Mouse (Mus musculus) naive thymus-derived CD4-positive, alpha-beta T cell, adult 2 months (primary cell): ENCODE measurements around the gene Cd24a.

ENCODE experiments used
- DNase-seq: peaks from one replicate; pipeline ENCODE4 v3.0.0-alpha.2; 2011; ENCODE audit warnings: low read depth

The Cd24a gene

GRCm38 (mm10) chr10:43577997-43578331 lies at the start of gene Cd24a:
TSS of gene Cd24a (plus strand) at chr10:43578284.
- no peak for DNase-seq

GRCm38 (mm10) chr10:43534382-43534781 lies 43.7 kb upstream of the Cd24a start:
- no peak for DNase-seq

- no peak for DNase-seq
These were observed 40.4 kb upstream of the Cd24a start for GRCm38 (mm10) chr10:43537652-43538051.

GRCm38 (mm10) chr10:43538831-43539230 lies 39.3 kb upstream of the Cd24a start:
- no peak for DNase-seq

DNA sequence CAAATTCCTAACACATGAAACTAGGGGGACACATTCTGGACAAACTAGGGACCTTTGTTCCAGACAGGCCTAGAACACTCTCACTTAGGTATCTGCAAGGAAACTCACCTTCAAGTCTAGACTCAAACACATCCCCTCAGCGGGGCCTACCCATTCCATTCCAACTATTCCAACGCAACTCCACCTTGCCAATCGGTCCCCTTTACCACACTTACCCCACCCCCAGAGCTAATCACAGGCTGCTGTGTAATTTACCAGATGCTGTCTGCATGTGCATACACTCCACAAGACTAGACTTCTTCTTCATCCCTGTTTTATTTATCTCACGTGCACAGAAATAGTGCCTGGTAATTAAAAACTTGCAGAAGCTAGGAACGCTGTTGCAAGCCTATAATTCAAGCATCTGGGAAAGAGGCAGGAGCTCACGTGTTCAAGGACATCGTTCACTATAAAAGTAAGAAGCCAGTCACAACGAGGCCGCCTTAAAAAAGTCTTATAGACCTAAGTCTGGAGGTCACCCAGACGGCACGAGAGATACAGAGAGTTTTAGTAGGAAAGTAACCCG lies 38.3 kb upstream of the Cd24a start:
- DNase-seq: peak; percentile 6

DNA sequence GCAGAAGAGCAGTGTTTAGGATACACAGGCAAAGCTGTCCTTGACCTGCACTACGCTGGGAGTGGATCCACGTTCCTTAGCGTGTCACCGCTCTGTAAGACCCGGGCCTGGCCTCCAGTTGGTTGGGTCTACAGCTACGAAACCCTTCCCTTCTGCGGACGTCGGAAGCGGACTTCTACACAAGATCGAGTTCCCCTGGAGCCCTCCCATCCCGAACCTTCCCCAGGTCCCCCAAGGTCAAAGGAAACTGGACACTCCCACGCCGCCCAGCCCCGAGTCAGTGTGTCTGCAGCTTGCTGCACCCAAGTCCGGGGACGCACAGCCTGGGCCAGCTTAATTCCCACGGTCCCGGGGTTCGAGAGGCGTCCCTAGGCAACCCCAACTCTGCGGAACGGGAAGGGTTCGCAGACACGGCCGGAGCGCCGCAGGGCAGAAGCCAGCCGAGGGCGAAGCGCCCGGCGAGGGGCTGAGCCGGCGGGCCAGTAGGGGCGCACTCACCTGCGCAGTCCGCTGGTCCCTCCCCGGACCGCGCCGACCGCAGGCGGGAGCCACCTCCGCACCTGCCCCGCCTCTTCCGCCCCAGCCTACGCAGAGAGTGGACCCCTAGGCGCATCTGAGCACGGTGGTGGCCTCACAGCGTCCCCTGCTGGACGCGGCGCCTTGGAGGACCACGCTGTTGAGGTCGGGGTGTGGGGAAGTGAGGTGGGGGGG lies 37.5 kb upstream of the Cd24a start, which contains the start of gene 1700021F05Rik:
Gene 1700021F05Rik (minus strand): TSS at position 553 of the 711 bp plus-strand sequence.
- DNase-seq: peak; percentile 95

GRCm38 (mm10) chr10:43541153-43541544 lies 36.9 kb upstream of the Cd24a start:
- no peak for DNase-seq

DNA sequence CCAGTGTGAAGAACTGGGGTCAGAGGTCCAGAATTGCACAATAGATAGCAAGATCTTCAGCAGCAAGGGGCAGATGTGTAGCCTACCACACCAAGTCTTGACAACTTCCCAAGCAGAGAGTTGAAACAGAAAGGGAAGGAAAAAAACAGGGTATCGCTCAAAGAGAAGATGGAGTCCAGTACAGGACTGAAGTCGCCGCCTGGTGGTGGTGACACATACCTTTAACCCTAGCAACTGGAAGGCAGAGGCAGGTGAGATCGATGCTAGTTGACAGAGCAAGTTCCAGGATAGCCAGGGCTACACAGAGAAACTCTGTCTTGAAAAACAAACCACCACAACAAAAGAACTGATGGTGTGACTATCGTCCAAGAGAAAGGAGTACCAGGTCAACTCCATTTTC lies 28.7 kb upstream of the Cd24a start:
- no peak for DNase-seq

- no peak for DNase-seq
These were observed 27.2 kb upstream of the Cd24a start for GRCm38 (mm10) chr10:43550923-43551322.

DNA sequence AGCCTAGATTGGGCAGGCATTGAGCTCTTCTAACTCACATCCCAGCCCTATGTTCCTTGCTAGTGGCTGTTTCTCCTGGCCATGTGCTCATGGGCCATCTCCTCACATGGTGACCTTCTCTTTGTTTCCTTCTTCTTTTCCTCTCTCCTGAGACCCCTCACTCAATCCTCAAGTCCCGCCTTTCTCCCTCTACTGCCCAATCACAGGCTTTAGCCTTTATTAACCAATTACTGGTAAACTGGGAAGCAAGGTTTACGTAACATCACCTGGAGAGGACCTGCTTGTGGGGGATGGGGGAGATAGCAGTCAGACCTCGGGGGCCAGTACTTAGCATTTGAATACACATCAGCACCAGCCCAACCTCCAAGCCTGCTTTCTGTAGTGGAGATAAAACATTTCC lies 26.7 kb upstream of the Cd24a start:
- DNase-seq: no peak

DNA sequence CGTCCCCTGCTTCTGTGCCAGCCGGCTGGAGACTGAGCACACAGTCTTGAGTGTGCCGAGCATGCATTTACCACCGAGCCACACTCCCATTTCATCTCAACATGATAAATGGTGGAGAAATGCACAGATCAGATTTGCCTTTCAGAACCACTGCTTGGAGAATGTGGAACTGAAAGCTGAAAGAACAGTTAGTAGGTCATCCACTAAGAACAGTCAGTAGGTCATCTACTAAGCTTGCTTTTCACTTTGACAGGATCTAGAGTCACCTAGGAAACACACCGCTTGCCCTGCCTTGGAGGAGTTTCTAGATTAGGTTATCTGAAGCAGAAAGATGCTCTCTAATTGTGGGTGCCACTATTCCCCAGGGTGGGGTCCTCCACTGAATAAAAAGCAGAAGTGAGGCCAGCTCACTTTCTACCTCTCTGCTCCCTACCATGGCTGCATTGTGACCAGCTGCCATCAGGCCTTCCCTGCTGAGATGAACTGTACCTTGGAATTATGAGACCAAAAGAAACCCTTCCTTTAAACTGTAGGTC lies 20.4 kb upstream of the Cd24a start:
- no peak for DNase-seq

DNA sequence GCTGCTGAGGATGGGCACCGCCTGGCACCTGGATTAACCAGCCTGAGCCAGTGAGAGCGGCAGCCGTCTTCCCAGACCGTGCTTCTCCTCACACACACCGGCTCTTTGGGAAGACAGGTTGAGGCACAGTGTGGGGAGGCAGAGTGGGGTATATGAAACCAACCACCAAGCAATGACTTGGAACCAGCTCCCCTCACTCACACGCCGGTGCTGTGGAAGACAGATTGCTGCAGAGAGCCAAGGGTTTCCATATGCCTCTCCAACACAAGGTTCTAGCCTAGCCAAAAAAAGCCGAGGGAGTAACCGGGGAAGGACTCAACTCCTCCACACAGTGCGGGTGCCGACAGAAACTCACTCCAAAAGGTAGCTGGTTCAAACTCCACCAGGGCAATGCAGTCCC lies 18.8 kb upstream of the Cd24a start:
- DNase-seq: no peak

DNA sequence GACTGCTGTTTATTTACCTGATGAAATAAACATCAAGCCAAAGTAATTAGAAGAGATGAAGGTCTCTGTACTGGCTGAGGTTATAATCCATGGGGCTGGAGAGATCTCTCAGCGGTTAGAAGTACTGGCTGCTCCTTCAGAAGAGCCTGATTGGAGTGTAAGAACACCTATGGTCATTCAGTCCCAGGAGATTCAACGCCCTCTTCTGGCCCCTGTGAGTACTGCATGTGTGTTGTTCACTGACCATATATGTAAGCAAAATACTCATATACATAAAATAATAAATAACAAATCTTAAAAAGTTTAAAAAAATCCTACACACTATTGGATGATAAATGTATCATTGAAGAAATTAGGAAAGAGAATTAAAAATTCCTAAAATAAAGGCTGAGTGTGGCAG lies 17.3 kb upstream of the Cd24a start:
- DNase-seq: no peak

- no peak for DNase-seq
These were observed 16.8 kb upstream of the Cd24a start for GRCm38 (mm10) chr10:43561311-43561710.

GRCm38 (mm10) chr10:43574352-43574751 lies 3.7 kb upstream of the Cd24a start:
- DNase-seq: no peak

DNA sequence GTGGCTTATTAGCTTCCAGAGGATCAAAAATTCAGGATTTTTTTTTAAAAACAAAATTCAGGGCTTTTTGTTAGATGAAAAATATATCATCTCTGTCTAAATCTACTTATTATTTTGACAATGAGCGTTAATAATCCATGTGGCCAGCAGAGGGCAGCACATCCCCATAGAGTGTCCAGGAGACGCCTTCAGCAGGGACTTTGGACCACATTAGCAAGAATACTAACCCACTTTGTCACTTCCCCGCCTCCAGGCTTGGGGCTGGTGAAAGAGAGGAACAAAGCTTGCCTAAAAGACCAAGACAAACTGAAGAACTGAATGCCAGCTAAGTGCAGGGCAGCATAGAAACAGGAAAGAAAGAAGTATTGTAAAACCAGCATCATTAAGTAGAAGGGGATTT lies 3.1 kb upstream of the Cd24a start:
- DNase-seq: peak; percentile 81

- DNase-seq: peak; percentile 11
These were observed 636 bp upstream of the Cd24a start for GRCm38 (mm10) chr10:43577299-43577996.

- peak; percentile 19 for DNase-seq
These were observed 276 bp downstream of the Cd24a start for GRCm38 (mm10) chr10:43578366-43578753.

DNA sequence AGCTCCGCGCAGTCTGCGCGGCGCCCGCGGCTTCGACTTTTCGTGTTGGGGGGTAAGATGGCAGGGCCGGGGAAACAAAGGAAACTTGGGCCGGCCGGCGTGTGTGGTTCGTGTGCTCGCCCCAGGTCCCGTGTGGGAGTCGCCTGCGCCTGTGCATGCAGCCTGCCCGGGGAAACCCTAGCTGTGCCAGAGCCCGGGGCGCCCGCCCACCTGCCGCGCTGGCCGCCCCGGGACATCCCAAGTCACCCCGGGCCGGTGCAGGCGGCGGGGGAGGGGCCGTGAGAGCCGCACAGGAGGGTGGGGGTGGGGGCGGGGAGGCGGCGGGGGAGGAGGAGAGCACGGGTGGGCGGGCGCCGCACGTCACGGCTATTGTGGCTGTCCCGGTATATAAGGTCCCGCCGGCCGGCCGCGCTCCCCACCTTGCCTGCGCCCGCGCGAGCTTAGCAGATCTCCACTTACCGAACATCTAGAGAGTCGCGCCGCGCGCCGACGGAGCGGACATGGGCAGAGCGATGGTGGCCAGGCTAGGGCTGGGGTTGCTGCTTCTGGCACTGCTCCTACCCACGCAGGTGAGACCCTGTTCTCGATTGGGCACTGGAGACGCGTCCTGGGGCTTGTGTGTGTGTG lies 783 bp downstream of the Cd24a start:
- peak; percentile 41 for DNase-seq

DNA sequence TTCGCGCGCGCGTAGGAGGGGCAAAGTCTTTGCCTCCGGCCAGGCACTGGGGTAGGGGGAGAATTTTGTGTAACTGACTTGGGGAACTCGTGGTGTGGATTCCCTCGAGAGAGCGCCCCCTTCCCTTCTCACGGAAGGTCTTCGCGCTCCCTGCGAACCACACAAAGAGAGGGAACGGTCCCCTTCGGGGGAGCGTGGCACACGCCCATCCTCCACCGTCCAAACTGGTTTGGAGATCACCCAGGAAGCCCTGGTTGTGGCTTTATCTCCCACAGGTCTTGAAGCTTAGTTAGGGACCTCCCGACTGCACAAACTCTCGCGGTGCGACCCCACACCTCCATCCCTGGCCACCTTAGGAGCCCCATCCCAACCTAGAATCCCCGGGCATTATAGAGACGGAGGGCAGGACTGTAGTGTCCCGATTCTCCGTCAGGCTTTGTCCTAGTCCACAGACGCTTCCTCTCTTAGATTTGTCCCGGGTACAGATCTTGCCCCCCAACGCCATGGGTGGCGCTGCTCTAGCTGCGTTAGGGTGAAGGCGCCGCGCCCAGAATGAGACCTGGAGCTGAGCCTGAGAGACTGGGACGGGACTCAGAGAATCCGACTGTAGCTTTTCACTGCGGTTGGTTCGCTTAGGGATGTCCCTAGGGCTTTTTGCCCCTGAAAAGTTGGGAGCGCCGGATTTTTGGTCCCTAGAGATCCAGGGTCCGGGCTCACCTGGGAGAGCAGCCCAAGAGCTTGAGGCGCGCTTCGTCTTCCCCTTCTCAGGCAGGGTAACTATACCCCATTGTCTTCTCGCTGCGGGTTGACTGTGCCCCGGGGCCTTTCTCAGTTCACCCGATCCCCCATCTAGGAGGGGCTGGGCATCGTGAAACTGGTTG lies 1.5 kb downstream of the Cd24a start:
- DNase-seq: peak; percentile 23

GRCm38 (mm10) chr10:43580649-43581078 lies 2.6 kb downstream of the Cd24a start:
- peak; percentile 21 for DNase-seq

DNA sequence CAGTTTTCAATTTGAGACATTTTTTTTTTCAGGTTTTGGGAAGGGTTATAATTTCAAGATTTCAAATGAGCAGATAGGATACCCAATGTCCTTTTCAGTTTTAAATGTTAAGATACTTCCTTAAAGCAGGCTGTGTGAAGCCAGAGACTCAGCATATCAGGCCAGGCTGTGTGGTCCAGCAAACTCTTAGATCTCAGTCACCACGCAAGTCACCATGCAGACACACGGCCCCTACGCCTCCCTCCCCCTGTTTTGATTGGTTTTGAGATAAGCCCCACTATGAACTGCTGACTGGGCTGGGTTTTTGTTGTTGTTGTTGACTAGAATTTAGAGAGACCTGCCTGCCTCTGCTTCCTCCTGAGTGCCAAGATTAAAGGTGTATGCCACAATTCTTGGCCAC lies 3.2 kb downstream of the Cd24a start:
- DNase-seq: no peak
